Mouse (Mus musculus) lung, adult 2 months (tissue): ENCODE results near the gene Slc45a1. TPM values are rescaled to one million over a fixed set of nuclear protein-coding genes. Genes with fewer than 3 reads are reported as not detected.

Source experiments
- DNase-seq: peaks from one replicate; pipeline ENCODE4 v3.0.0; 2022
- H3K4me1 ChIP-seq: fragments of 200-500 bp; 2 replicates; pipeline ENCODE4 v1.6.1; 2011; ENCODE audit warnings: low read length; ENCODE audit not compliant: control insufficient read depth, insufficient read depth
- H3K4me3 ChIP-seq: fragments of 200-500 bp; replicated peaks from 2 replicates; pipeline ENCODE3; 2011; ENCODE audit warnings: low read depth, mild to moderate bottlenecking, control low read depth, low read length; ENCODE audit errors: extremely low read depth
- CTCF ChIP-seq: fragments of 200-500 bp; IDR thresholded peaks from 2 replicates; pipeline ENCODE4 v1.5.1; 2011; ENCODE audit warnings: mild to moderate bottlenecking, low read length, control low read depth; ENCODE audit not compliant: insufficient read depth
- POLR2A ChIP-seq: fragments of 200-500 bp; IDR thresholded peaks from 2 replicates; pipeline ENCODE4 v1.6.1; 2011; ENCODE audit warnings: low read depth, mild to moderate bottlenecking, control low read depth, low read length, borderline replicate concordance; ENCODE audit errors: extremely low read depth
- WGBS: fragments of 180-500 bp; shearing (Covaris S2); methylation state at CpG from one replicate; pipeline ENCODE4 v1.1.7; 2018; 5-methylcytosine and 5-hydroxymethylcytosine counted together
- polyA plus RNA-seq: library from polyadenylated mRNA; depleted of rRNA; stranded (reverse); fragments of >200 nt; gene quantifications from 2 replicates; pipeline ENCODE4 v1.2.3, GENCODE M21; 2012; rRNA removed

Gene Slc45a1
- 0.05 TPM in 1 of 2 replicates, not detected in the other for polyA plus RNA-seq

DNA sequence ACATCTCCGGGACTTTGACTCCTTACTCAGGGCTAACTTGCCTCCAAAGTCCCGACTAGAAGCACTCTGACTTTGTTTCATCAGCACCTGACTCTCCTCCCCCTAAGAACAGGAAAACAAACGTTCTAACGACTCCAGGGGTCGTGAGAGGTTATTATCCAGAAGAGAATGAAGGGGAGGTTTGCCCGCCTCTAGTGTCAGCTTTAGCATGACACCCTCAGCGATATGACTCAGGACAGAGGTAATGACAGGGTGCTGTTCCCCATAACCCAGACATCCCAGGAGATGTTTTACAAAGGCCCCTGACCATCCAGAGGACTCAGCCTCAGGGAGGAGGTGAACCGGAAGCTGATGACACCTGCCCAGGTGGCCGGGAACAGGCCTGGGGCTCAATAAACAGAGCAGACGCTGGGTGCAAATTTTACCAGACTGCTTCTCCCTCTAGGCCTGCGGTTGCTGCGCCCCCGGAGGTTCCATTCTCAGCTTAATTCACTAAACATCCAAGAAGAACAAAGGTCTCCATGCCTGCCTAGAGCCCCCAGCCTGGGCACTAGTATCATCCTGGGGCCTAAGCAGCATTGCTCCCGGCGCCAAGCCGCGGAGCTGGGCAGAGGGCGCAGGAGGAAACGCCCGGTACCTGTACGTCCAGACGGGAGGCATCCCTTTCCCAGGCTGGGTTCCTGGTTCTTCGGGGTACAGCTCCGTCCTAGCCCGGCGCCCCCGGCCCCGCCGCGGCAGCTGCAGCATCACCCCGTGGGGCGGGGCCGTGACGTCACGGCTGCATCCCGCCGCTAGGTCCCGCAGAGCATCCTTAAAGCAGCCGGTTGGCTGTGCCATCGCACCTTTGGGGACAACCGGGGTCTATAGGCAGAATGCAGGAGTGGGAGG, at the start of gene Slc45a1:
Gene Slc45a1, minus strand, starts transcription at position 785 of the 888 bp plus-strand sequence.
- WGBS = 10% methylated on average over 41 of the region's 41 CpGs
- no peak for DNase-seq
- H3K4me3 ChIP-seq = no peak within 1 kb of the TSS
- H3K4me1 ChIP-seq = no peaks in the 10 kb centered on the region
- no peak for TF ChIP-seq CTCF
- no peak for TF ChIP-seq POLR2A

DNA sequence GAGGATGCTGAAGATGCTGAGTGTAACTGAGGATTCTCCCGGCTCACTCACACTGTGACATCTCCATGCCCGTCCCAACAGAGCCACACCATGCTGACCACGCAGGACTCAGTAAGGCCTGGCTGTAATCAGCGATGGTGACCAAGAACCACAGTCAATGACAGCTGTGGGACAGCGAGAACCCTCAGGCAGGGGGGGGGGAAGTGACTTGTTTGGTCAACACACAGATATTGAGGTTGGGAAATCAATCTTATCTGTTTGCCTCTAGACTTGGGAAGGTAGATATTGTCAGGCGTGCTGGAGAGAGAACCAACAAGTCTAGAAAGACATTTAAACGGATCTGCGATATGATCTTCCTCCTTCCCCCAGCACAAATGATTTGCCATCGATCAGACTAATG, 48.9 kb upstream of the Slc45a1 start:
- no peak overlapping the region for H3K4me3 ChIP-seq
- WGBS = 92% methylated on average over 9 of the region's 9 CpGs
- no peaks in the 10 kb centered on the region for H3K4me1 ChIP-seq
- DNase-seq = no peak
- TF ChIP-seq POLR2A = no peak
- TF ChIP-seq CTCF = no peak

DNA sequence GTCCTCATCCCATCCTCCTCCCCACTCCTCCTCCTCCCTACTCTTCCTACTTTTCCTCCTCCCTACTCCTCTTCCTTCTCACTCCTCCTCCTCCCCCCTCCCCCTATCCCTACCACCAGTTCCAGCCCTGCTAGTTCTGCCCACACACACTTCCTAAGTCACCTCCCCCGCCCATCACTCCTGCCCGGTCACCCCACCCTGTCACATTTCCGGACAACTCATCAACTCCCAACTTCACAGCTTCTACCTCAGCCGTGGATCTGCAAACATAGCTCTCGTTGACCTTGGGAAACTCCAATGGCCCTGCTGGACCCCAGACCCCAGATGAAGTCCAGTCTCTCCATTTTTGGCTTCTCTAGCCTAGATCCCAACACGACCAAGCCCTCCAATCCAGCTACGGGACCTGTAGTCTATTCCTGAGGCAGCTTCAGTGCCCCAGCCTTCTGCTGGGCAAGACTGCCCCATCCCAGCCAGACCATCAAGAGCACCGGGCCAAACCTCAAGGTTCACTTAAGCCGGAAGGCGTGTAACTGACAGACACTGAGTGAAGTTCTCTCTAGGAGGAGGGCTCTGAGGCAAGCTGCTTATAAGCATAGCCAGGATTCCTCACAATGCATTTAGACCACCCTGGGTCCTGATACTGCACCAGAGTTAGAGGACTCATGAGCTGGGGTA, 42.6 kb upstream of the Slc45a1 start:
- H3K4me1 ChIP-seq = no peaks in the 10 kb centered on the region
- DNase-seq = no peak
- TF ChIP-seq CTCF = no peak
- no peak for TF ChIP-seq POLR2A
- H3K4me3 ChIP-seq = no peak overlapping the region
- 41% methylated on average over 10 of the region's 10 CpGs for WGBS

DNA sequence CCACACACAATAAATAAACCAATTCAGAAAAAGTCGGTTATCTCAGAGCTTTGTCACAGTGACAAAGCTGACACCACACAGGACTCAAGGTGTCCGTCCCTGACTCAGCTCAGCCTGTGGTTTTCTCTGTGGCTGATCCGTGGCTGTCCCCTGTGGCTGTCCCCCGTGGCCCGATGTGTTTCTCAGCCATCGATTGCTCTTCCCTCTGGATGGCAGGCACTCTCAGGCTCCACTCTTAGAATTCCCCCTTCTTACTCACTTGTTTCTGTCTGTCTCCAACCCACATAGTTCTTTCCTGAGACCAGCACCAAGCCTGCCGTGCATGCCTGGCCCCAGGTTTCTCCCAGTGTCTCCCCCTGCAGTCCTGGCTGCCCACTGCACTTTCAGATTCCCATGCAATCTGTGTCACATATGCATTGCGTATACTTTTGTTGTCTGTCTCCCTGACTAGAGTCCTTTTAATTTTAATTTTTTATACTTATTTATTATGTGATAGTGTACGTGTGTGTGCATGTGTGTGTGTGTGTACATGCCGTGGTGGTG, 41.0 kb upstream of the Slc45a1 start:
- WGBS = 73% methylated on average over 10 of the region's 10 CpGs
- Histone ChIP-seq H3K4me3 (no peak overlapping the region), H3K4me1 (no peaks in the 10 kb centered on the region)
- DNase-seq = no peak
- TF ChIP-seq POLR2A (no peak), CTCF (peak; percentile 38; the same call in 1 of the 2 replicates)

DNA sequence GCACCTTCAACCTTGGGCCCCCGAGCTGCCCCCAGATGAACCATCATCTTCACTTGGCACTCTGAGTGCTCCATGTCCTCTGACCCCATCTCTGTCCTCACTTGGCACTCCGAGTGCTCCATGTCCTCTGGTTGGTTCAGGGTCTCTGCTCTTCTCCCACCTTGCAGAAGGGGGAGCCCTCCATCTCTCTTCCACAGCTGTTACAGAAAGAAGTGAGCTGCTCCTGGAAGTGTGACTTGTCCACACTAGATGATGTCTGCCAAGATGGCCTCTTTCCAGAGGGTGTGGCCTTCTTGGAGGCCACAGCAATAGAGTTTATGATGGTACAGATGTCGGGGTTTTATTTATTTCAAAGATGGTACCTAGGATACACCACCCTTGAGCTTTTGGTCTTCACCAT, 38.8 kb upstream of the Slc45a1 start:
- H3K4me1 ChIP-seq = peaks cover 2% of the 10 kb centered on the region; the same call in 1 of the 2 replicates
- peak; percentile 35 for DNase-seq
- TF ChIP-seq CTCF (peak; percentile 59), POLR2A (no peak)
- WGBS = 53% methylated on average over 3 of the region's 3 CpGs
- H3K4me3 ChIP-seq = no peak overlapping the region

DNA sequence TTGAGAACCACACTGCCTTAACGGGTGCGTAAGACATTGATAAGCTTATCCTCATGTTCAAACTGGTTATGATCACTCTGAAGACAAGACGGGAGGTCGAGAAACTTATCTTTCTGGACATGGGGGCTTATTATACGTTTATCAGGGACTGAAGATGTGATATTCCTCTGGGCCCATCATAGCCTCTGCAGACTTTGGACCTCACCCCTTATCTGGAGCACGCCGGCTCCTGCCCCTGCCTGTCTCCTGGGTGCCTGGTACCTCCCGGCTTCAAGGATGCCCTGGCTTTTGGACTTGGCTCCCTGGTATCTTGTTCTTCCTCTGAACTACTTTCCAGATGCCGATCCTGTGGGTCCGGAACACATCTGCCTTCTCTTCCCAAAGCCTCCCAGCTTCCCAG, 37.6 kb upstream of the Slc45a1 start:
- peaks cover 3% of the 10 kb centered on the region; the same call in 1 of the 2 replicates for H3K4me1 ChIP-seq
- H3K4me3 ChIP-seq = no peak overlapping the region
- no peak for DNase-seq
- TF ChIP-seq POLR2A (no peak), CTCF (no peak)
- WGBS = 90% methylated on average over 10 of the region's 10 CpGs

DNA sequence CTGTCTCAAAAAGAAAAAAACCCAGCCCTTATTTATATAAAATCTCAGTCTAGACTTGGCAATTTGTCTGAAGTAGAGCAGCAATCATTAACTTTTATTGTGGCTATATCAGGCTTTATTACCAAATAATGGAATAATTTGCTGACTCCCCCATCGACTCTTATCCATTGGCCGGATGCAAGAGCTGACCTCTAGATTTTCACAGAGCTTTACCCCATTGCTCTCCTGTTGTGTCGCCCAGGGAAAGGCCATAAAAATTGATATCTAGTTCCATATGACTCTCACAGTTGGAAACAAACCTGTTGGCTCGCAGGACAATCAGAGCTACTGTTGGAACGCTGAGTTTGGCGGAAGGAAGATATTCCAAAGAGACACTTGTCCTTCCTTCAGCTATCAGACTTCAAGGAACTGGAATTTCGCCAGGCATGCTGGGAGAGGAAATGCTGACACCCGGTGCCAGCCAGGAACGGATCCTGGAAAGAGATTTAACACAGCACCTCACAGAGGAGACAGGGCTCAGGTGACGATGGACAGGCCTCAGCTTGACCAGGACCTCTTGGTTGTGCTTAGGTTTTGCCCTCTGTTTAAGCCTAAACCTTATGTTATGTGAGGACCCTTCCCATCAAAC, 35.3 kb upstream of the Slc45a1 start:
- Histone ChIP-seq H3K4me3 (no peak overlapping the region), H3K4me1 (peaks cover 3% of the 10 kb centered on the region; the same call in 1 of the 2 replicates)
- 51% methylated on average over 10 of the region's 10 CpGs for WGBS
- no peak for DNase-seq
- TF ChIP-seq POLR2A (no peak), CTCF (no peak)

DNA sequence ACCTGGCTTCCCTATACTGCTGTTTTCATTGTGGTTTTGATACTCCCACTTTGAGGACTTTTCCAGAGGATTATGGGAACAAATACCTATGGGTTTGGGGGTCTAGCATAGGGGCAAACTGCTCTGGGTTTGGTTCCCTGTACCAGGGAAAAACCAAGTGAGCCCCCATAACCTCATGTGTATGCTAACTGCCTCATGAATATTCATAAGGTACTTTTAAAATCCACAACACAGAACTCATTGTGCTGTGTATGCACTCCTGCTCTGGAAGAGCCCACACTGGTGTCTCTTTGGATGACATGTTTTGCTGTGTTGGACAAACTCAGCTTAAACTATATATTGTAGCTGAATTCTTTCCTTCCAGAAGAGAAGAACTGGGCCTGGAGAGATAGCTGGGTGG, 34.6 kb upstream of the Slc45a1 start:
- peaks cover 3% of the 10 kb centered on the region; the same call in 1 of the 2 replicates for H3K4me1 ChIP-seq
- no peak for DNase-seq
- TF ChIP-seq POLR2A = no peak
- TF ChIP-seq CTCF = no peak
- H3K4me3 ChIP-seq = no peak overlapping the region
